Mouse (Mus musculus): ENCODE measurements around the gene Vmn2r24. TPM values are rescaled to one million over a fixed set of nuclear protein-coding genes. Genes with fewer than 3 reads are reported as not detected.
"Not testable (repeated sequence)": the region's sequence is repeated elsewhere in the genome, so short reads cannot be mapped to it uniquely, and the experiment has no call there.

The Vmn2r24 gene
- polyA plus RNA-seq (2012; rRNA removed), result not detected in 2 replicates

DNA sequence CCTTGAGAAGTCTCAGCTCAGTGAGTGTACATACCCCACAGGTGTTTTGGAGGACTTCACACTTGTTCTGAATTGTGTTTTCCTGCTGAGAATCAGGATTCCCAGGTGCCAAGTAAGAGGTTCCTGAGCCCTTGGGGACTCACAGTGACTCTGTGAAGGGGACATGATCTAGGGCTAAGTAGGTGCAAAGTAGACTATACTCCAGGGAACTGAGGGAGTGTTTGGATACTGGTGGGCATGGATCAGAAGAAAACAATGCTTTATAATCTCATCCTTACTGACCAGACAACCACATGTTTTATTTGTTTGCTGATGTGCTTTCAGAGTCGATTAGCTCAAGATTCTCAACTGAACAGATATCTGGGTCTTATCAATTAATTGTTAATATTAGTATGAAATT, at the start of gene Vmn2r24:
TSS of gene Vmn2r24 (plus strand) at position 301 of the 400 bp plus-strand sequence.
- WGBS, result 50% methylated on average over 1 of the region's 1 CpGs

DNA sequence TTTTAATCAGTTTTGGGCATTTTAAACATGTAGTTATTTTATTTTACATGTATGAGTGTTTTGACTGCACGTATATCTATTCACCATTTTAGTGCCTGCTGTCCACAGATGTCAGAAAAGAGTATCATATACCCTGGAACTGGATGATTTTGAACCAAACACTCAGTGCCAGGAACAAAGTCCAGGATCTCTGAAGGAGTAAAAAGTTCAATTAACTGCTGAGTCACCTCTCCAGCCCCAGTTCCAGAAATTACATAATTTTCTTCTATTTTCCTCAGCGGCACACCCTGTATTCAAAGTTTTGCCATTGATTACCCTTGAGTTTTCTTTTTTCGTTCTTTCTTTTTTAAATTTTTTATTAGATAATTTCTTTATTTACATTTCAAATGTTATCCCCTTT, 8.6 kb upstream of the Vmn2r24 start:
- no peak for DNase-seq (ENCODE audit: low read depth, low spot score)
- 70% methylated on average over 3 of the region's 3 CpGs for WGBS

More for the DNA sequence above, at the start of gene Vmn2r24:
- DNase-seq (ENCODE audit: low read depth, low spot score), result no peak

GRCm38 (mm10) chr6:123784857-123785256, 6.2 kb downstream of the Vmn2r24 start:
- no peak for DNase-seq (ENCODE audit: low read depth, low spot score)
- 65% methylated on average over 2 of the region's 2 CpGs for WGBS

GRCm38 (mm10) chr6:123793746-123794145, 15.1 kb downstream of the Vmn2r24 start:
- no peak for DNase-seq (ENCODE audit: low read depth, low spot score)
- 38% methylated on average over 9 of the region's 9 CpGs for WGBS

DNA sequence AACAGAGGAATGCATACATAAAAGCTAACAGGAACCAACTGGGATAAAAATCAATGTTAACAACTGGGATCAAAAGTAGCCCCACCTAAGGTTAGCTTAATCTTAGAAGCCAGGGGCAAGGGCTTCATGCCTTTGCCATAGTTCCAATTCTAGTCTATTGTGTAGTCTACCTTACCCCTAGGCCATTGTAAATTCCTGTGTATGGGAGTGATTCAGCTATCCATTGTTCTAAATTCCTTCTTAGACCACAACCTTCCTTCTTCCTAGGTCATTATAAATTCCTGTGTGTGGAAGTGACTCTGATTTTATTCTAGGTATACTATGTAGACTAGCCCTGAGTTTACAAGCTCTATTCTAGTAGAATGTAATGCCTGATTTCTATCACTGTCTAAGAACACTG, 31.6 kb downstream of the Vmn2r24 start:
- not testable (repeated sequence) for DNase-seq (ENCODE audit: low read depth, low spot score)

GRCm38 (mm10) chr6:123819951-123820350, 41.3 kb downstream of the Vmn2r24 start:
- 69% methylated on average over 8 of the region's 8 CpGs for WGBS
- DNase-seq (ENCODE audit: low read depth, low spot score), result no peak

DNA sequence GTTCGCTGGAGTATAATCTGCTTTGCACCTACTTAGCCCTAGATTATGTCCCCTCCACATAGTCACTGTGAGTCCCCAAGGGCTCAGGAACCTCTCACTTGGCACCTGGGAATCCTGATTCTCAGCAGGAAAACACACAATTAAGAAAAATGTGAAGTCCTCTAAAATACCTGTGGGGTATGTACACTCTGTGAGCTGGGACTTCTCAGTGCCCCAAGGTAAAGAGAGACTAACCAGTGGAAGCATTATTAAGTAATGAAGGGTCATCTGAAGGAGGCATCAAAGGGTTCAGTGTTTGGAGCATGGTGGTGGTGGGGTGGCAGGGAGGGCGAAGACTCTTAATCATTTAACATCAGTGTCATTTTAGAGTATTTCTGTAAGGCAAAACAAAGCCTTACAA, 74.7 kb downstream of the Vmn2r24 start, which contains the start of gene Vmn2r25:
TSS of gene Vmn2r25 (minus strand) at position 101 of the 400 bp plus-strand sequence.
- not testable (repeated sequence) for DNase-seq (ENCODE audit: low read depth, low spot score)
- WGBS, result 69% methylated on average over 2 of the region's 2 CpGs

Other genes with a start within 250 kb of the Vmn2r24 start
- not detected in 2 replicates for gene Vmn2r21, start 245.5 kb upstream of the Vmn2r24 start, polyA plus RNA-seq (2012; rRNA removed)
- not detected in 2 replicates for gene Vmn2r22, start 128.2 kb upstream of the Vmn2r24 start, polyA plus RNA-seq (2012; rRNA removed)
- gene Vmn2r23, start 76.2 kb upstream of the Vmn2r24 start, polyA plus RNA-seq (2012; rRNA removed), result not detected in 2 replicates
- not detected in 2 replicates for gene Vmn2r25, start 74.6 kb downstream of the Vmn2r24 start, polyA plus RNA-seq (2012; rRNA removed)
- gene Vmn2r26, start 245.7 kb downstream of the Vmn2r24 start, polyA plus RNA-seq (2012; rRNA removed), result 0.03 and 0.07 TPM in 2 replicates